Comparison of ENCODE assay signal across 20 mouse cellular contexts in genomic region chr2:5170815-5171214, GRCm38 (mm10). TPM values are rescaled to one million over a fixed set of nuclear protein-coding genes. Genes with fewer than 3 reads are reported as not detected.
DNase-seq lines count a peak whose midpoint lies in the region; ATAC-seq and TF ChIP-seq lines count a peak whose summit lies in the region.
"Had no signal": no experiment of that assay in that cellular context is flagged by ENCODE, and none has a peak within 500 bp of the region (broad histone marks: within the 10 kb centered on the region; RNA-seq: fewer than 3 reads in every experiment).

No protein-coding gene starts in this region.

- no peaks in the 10 kb centered on the region for H3K36me3 ChIP-seq in forebrain, postnatal 0 days (ENCODE audit: insufficient read depth)
- H3K36me3 ChIP-seq in forebrain, embryonic 10.5 days (replicated peaks), result no peaks in the 10 kb centered on the region
- no peaks in the 10 kb centered on the region for H3K36me3 ChIP-seq in intestine, embryonic 16.5 days (ENCODE audit: control insufficient read depth, insufficient read depth, low read length)
- H3K36me3 ChIP-seq: heart, embryonic 10.5 days; hindbrain, embryonic 12.5 days; liver, embryonic 13.5 days; neural tube, embryonic 15.5 days had no signal

- no peak for TF ChIP-seq CTCF in forebrain, postnatal 0 days (IDR thresholded peaks at IDR 0.05; ENCODE audit: low read depth)

- WGBS in forebrain, postnatal 0 days, result 71% methylated on average over 4 of the region's 4 CpGs
- 87% methylated on average over 4 of the region's 4 CpGs for WGBS in forebrain, embryonic 10.5 days
- 72% methylated on average over 4 of the region's 4 CpGs for WGBS in intestine, embryonic 16.5 days

- no peak overlapping the region for H3K4me2 ChIP-seq in forebrain, postnatal 0 days (ENCODE audit: low read depth)
- no peak overlapping the region for H3K4me2 ChIP-seq in intestine, embryonic 16.5 days (ENCODE audit: low read depth, low read length)
- H3K4me2 ChIP-seq: hindbrain, embryonic 12.5 days; liver, embryonic 13.5 days; lung, embryonic 14.5 days; neural tube, embryonic 15.5 days had no signal

- H3K4me3 ChIP-seq in forebrain, postnatal 0 days (ENCODE audit: low read depth, low read length), result no peak overlapping the region
- no peak overlapping the region for H3K4me3 ChIP-seq in forebrain, embryonic 10.5 days
- H3K4me3 ChIP-seq in intestine, embryonic 16.5 days (ENCODE audit: low read length), result no peak overlapping the region
- H3K4me3 ChIP-seq: heart, embryonic 10.5 days; hindbrain, embryonic 12.5 days; liver, embryonic 13.5 days; neural tube, embryonic 15.5 days had no signal

- peak; percentile 53 for DNase-seq in forebrain, postnatal 0 days
- DNase-seq in forebrain, embryonic 10.5 days (ENCODE audit: extremely low spot score, low spot score), result no peak
- DNase-seq in right cerebral cortex, postnatal 10 days (ENCODE audit: low spot score in 2 of 2), result peak; percentile 35 to 51
- DNase-seq in right cerebral cortex, adult 2 months (ENCODE audit: low spot score in 2 of 2), result no peak
- DNase-seq in thymus, postnatal 4 days, result no peak
- DNase-seq: adrenal gland, adult 8-10 months; cerebellum, adult 9-11 months; heart, postnatal 10 days; liver, embryonic 13.5 days; lung, embryonic 14.5 days; lung, postnatal 36 days; thymus, postnatal 36 days had no signal

- no peaks in the 10 kb centered on the region for H3K27me3 ChIP-seq in forebrain, postnatal 0 days (ENCODE audit: insufficient read depth, low read length)
- H3K27me3 ChIP-seq in forebrain, embryonic 10.5 days (ENCODE audit: poor library complexity, severe bottlenecking), result no peaks in the 10 kb centered on the region
- no peaks in the 10 kb centered on the region for H3K27me3 ChIP-seq in intestine, embryonic 16.5 days (replicated peaks; ENCODE audit: control insufficient read depth, insufficient read depth, low read length)
- H3K27me3 ChIP-seq: hindbrain, embryonic 12.5 days; liver, embryonic 13.5 days; neural tube, embryonic 15.5 days had no signal

- H3K9me3 ChIP-seq in forebrain, postnatal 0 days (ENCODE audit: low read length), result no peaks in the 10 kb centered on the region
- H3K9me3 ChIP-seq in forebrain, embryonic 10.5 days, result no peaks in the 10 kb centered on the region
- H3K9me3 ChIP-seq in intestine, embryonic 16.5 days (ENCODE audit: control insufficient read depth, low read length), result no peaks in the 10 kb centered on the region
- H3K9me3 ChIP-seq: heart, embryonic 10.5 days; hindbrain, embryonic 12.5 days; liver, embryonic 13.5 days; neural tube, embryonic 15.5 days had no signal

- no peak overlapping the region for H3K9ac ChIP-seq in forebrain, postnatal 0 days
- no peak overlapping the region for H3K9ac ChIP-seq in intestine, embryonic 16.5 days (ENCODE audit: low read depth, low read length)
- H3K9ac ChIP-seq: hindbrain, embryonic 12.5 days; liver, embryonic 13.5 days; lung, embryonic 14.5 days; neural tube, embryonic 15.5 days had no signal

- H3K4me1 ChIP-seq in forebrain, postnatal 0 days (ENCODE audit: insufficient read depth), result peaks cover 4% of the 10 kb centered on the region; the same call in 1 of the 2 replicates
- no peaks in the 10 kb centered on the region for H3K4me1 ChIP-seq in forebrain, embryonic 10.5 days
- H3K4me1 ChIP-seq in intestine, embryonic 16.5 days (ENCODE audit: control insufficient read depth, insufficient read depth, low read length), result peaks cover 4% of the 10 kb centered on the region
- H3K4me1 ChIP-seq: hindbrain, embryonic 12.5 days; liver, embryonic 13.5 days; neural tube, embryonic 15.5 days had no signal

- ATAC-seq in forebrain, postnatal 0 days, result peak; percentile 84
- ATAC-seq in intestine, embryonic 16.5 days, result peak; percentile 33; the same call in 1 of the 2 replicates
- ATAC-seq in megakaryocyte-erythroid progenitor cell, adult 5-6 weeks (replicated peaks; ENCODE audit: low FRiP score, low TSS enrichment, poor library complexity, severe bottlenecking), result no peak
- ATAC-seq: midbrain, embryonic 16.5 days had no signal

- peak overlapping the region; percentile 77 for H3K27ac ChIP-seq in forebrain, postnatal 0 days (ENCODE audit: low read depth, low read length)
- H3K27ac ChIP-seq in forebrain, embryonic 10.5 days, result no peak overlapping the region
- H3K27ac ChIP-seq in intestine, embryonic 16.5 days (ENCODE audit: low read length), result 0 out of 2 replicates have a peak overlapping the region, but pooled peaks have one; percentile 9
- H3K27ac ChIP-seq: heart, embryonic 10.5 days; hindbrain, embryonic 12.5 days; kidney, postnatal 0 days; liver, embryonic 13.5 days; neural tube, embryonic 15.5 days had no signal

RNA-seq across cellular contexts. Expression of gene Ccdc3, which starts 33.2 kb away (rescaled TPM):
- total RNA-seq in forebrain, postnatal 0 days (2014; rRNA removed), result 9.2 and 9.9 TPM in 2 replicates
- polyA plus RNA-seq in forebrain, postnatal 0 days (2015; fragmentation: Nextera tagmentation; extraction: Ambion mirVana), result 2.9 and 4.7 TPM in 2 replicates
- polyA plus RNA-seq in forebrain, embryonic 10.5 days (2016; fragmentation: Nextera tagmentation; extraction: Ambion mirVana), result 0.92 and 1.8 TPM in 2 replicates
- 4.6 and 9.8 TPM in 2 replicates for polyA plus RNA-seq in intestine, embryonic 16.5 days (2015; fragmentation: Nextera tagmentation; extraction: Ambion mirVana)
- total RNA-seq in megakaryocyte-erythroid progenitor cell, adult 5-6 weeks (2014; fragmentation: Nextera tagmentation), result not detected in 2 replicates
- not detected in 2 replicates for total RNA-seq in megakaryocyte-erythroid progenitor cell, adult 5-6 weeks (2017)
- polyA plus RNA-seq: inflammation-experienced regulatory T-cells, adult 6 months had no signal

Comparison
In these comparisons a context has a peak if more than half of its experiments do, and no peak if none do; other contexts are left out.
1. DNase-seq: peak in forebrain, postnatal 0 days (single experiment) and right cerebral cortex, postnatal 10 days (2 of 2); none in forebrain, embryonic 10.5 days (single experiment), right cerebral cortex, adult 2 months (0 of 2) and thymus, postnatal 4 days (single experiment).